Mouse (Mus musculus) cerebellum, adult 11-12 months (tissue): ENCODE measurements around the gene Fam214a.

ENCODE experiments used
- DNase-seq: peaks from one replicate; pipeline ENCODE4 v3.0.0; 2022

Fam214a gene

DNA sequence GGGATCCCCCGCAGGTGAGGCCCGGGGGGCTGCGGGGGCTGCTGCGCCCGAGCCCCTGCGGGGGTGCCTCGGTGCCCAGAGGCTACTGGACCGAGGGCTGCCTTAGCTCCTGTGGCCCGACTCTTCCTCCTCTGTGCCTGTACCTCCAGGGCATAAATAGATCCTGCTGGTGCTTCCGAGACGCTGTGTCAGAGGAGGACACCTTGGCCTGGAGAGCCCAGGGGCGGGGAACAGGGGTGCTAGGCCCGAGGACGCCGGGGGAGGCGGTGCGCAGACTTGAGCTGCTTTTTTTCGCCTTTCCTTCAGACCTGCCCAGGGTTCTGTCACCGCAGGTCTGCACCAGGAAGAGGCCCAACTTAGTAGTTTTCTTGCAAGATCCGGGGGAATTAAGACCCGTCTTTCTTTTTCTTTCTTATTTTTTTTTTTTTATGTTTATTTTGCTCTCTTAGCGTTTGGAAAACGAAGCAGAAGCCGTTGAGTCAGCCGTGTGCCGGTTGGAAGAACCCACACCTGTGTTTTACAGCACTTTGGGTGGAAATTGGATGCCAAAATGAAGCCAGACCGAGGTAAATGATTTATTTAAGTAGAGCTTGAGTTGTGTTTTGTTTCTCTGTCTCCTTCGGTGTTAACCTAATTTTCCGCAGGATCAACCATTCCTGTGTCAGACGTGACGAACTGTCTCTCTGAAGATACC, 728 bp downstream of the Fam214a start:
- DNase-seq, result peak; percentile 68

DNA sequence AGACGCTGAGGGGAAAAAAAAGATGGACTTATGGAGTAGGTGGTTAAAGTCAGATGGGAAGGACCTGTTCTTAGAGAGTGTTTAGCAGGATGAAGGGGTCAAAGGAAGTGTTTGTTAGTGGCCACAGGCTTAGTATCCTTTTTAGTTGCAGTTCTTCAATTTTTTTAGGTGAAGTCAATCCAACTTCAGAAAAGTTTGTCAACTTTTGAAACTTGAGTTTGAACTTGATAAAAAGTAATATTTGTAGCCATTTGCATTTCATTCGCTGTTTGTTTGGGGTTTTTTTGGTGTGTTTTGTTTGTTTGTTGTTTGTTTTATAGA, 1.2 kb downstream of the Fam214a start:
- no peak for DNase-seq

DNA sequence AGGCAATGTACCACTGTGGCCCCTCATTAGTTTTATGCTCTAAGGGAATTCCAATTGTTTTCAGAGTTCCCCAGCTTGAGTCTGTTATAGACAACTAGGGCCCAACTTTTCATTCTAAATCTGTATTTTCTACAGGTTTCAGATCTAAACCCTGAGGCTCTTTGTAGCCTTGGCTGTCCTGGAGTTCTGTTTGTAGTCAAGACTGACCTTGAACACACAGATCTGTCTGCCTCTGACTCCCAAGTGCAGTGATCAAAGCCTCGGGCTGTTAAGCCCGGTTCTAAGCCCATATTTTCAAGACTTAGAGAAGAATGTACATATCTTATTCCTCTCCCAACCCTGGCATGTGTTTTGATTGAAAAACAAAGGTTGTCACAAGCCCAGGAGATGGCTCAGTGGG, 1.7 kb downstream of the Fam214a start:
- DNase-seq, result no peak

DNA sequence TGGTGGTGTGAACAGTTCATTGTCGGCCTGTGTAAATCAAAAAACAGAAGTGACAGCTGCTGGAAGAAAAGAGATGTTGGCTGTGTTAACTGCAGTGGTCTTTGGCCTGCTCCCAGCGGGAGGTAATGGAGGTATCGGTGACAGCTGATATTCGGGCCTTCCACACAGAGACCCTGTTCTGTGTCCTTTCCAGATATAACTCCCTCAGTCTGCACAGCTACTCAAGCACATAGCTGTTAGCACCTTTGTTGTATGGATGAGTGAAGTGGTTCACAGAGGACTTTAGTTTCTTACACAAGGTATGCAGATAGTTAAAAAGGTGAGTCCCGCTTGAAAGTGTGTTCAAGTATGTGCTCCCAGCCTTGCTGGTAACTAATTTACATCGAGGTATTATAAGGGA, 7.9 kb downstream of the Fam214a start:
- DNase-seq, result no peak

DNA sequence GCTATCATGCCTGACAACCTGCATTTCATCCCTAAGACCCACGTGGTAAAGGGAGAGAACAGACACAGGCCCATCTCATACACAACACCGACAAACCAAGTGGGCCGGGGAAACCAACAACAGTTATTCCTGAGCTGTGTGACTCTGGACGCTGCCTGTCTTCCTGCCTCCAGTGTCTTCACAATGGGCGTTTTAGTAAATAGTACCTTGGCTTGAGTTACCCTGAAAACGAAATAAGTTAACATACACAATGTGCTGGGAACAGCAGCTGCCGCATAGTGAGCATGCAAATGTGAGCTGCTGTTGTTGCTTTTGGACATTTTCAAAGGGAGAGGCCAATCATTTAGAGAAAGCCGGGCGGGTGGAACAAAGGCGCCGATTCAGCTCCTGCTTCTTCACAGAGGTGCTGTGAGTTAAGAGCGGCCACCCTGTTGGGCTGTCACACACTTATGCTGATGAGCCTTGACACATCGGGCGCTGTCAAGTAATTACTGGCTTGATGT, 8.4 kb downstream of the Fam214a start:
- DNase-seq, result no peak

DNA sequence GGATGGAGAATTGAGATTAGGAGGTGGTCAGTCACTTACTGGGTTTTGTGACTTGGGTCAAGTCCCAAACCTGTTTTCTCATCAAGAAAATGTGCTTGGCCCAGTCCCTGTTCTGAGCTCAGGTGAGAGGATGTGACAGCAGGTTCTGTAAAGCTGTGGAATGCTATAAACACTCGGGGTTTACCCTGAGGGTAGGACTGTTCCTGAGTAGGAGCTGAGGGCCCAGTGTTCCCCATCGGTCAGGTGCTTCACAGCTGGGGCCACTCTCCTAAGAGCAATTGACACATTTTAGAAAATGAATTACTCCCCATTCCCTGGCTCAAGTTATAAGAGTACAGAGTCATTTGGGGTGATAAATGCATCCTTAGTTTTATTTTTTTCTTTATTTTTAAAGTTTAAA, 11.3 kb downstream of the Fam214a start:
- no peak for DNase-seq

DNA sequence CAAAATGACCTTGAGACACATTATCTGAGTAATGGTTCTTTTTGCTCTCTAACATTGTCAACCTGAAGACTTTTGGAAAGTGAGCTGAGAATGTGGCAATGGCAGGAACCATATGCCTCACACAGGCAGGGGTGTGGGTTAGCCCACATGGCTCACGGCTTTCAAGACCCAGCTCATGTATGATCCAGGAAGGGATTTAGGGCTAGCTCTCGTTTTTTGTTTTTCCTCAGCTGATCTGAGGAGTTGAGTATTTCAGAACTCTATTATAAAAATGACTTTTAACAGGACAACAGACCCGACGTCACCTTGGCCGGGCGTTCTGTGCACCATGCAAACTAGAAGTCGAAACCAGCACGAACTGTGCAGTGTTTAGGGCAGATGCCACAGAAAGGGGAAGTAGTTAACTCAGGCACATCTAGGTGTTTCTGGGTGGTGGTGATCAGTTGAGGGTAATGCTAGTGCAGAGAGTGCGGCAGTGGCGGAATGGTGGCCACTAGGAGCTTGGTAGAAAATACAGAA, 12.2 kb downstream of the Fam214a start:
- no peak for DNase-seq

DNA sequence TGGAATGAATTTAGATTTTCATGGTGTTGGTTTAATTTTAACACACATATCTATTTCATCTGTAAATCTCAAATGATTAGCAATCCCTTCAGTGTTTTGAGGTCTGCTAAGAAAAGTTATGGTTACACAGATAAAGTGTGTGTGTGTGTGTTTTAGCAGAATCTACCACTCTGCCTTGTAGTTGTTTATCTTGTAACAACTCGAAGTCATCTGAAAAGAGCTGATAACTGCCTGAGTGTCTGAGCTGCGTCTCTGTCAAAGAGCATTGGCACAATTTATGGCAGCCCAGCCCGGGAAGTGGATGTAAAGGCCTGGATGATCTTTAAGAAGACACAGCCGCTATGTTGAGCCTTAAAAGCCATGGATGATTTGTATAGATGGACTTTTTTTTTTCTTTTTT, 13.5 kb downstream of the Fam214a start:
- DNase-seq, result no peak

DNA sequence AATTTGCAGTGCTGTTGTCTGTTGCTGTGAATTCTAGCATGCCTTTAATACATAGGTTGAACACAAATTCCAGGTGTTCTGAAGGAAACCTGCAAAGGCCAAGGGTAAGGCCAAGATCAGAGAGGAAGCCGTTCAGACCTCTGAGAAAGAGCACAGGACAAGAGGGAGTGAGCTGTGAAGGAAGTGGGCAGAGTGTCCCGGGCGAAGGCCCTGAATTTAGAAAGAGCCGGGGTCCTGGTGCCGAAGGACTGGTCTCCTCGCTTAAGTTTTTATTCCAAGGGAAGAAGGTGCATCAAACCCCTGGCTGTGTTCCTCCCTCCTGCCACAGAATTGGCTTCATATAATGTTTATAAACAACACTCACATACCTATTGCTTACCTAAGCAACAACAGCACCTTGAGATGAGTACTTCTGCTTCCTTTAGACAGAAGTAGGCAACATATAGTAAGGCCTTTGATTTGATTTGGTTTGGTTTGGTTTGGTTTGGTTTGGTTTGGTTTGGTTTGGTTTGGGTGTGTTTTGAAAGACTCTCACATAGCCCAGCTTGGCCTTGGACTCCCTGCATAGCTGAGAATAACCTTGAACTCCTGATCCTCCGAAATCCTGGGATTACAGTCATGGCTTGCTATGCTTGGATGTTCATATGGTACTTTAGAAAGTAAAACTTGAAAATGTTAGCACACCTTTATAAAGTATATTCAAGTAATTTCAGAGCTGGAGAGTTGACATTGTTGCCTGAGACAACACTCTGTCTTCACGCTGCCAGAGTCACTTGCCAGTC, 16.2 kb downstream of the Fam214a start:
- DNase-seq, result no peak

DNA sequence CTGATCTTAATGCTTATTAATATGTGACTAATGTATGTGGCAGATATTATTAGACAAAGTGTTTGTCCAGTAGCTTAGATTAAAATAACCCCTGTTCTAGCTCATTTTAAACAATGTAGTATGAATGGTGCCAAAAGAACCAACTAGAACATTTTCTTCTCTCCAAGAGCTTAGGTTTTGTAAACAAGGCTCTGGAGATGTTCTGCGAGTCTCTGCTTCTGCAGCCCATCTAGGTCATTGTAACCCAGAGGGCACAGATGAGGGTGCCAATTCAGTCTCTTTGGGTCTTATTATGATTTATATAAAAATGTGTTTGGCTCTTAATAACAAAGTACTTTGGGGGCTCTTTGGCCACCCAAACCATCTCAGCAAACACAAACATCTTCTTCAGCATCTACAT, 17.9 kb downstream of the Fam214a start:
- no peak for DNase-seq

DNA sequence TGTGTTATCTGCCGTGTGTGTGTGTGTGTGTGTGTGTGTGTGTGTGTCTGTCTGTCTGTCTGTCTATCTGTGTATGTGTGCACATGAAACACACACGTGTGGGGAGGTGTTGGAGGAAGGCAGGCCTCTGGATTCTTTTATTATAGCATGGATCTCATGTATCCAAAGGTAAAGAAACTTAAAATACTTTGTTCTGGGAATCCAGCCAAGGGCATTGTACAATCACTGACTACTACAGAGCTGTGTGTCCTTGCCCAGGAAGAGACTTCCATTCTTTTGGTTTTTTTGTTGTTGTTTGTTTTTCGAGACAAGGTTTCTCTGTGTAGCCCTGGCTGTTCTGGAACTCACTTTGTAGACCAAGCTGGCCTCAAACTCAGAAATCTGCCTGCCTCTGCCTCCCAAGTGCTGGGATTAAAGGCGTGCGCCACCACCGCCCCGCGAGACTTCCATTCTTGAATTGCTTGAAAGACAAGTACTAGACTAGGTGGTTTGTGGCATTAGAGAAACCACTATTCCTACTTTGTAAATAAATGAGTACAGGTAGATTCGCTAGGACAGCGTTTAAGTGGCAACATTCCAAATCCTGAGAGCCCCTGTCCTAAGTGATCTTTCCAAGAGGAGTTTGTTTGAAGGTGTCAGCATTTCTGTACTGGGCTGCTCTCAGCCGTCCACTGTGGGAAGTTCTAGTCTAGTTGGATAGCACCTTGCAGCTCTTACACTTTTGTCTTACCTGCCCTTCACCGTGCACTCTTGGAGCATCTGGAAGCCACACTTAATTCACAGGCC, 18.7 kb downstream of the Fam214a start:
- no peak for DNase-seq

DNA sequence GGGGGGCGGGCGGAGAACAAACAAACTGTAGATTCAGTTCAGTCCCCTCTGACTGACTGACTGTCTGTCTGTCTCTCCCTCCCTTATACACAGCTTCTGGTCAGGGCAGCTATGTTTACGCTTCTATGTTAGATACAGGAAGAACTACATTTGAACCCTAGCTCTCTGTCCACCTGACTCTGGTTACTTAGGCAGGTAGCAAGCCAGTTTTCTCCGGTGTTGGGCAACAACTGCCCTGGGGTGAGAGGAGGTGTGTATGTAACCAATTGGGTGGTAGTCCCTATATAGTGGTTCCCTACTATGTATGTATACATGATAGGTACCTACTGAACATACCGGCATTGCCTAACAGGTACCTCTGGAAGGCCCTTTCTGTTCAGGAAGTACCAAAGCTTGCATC, 20.1 kb downstream of the Fam214a start:
- DNase-seq, result no peak

DNA sequence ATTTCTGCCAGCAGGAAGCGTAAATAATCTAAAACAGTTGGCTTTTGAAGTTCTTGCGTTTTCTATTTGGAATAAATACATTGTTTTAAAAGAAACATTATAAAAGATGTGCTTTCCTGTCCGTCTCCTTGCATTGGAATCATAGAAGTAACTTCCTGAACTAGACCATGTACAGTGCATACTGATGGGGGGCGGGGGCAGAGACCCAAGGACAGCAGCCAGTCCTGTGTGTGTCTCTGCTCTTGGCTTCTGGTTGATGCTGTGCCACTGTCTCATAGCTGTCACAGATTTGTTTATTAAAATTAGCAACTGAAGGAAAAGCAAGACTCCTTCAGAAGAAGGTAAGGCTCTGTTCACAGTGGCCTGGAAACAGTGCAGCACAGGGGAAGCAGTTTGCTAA, 20.5 kb downstream of the Fam214a start:
- DNase-seq, result no peak

DNA sequence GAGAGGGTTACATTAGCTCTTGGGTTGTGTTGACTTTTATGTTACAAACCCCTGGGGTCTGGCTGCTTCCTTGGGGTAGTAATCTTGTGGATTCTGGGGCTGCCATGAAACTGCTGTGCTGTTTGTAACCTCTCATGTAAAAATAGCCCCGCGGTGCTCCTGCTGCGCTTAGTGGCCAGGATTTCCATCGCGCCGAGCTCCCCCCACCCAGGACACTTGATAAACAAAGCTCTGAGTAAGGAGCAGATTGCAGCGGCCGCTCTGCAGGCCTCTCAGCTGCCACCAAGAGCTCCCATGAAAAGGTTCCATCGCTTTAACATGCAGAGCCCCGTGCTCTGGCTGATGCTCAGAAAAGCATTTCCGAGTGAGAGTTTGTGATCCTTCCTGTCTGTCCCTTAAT, 22.1 kb downstream of the Fam214a start:
- DNase-seq, result peak; percentile 62

DNA sequence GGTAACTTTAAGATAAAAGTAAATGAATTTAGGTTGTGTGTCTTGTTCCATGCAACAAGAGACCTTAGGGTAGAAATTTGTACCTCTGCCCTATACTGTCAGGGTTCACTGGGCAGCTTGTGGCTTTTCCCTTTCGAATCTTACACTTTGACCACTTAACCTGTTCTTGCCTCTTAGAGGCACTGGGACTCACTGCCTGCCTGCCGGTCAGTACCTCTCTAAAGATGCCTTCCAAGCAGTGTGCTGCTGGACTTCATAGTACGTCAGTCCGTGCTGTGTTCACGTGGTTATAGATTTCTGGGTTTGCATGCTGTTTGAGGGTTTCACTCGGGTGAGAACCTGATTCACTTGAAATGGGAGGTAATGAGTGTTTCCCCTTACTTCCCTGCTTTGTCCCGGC, 22.7 kb downstream of the Fam214a start:
- no peak for DNase-seq

DNA sequence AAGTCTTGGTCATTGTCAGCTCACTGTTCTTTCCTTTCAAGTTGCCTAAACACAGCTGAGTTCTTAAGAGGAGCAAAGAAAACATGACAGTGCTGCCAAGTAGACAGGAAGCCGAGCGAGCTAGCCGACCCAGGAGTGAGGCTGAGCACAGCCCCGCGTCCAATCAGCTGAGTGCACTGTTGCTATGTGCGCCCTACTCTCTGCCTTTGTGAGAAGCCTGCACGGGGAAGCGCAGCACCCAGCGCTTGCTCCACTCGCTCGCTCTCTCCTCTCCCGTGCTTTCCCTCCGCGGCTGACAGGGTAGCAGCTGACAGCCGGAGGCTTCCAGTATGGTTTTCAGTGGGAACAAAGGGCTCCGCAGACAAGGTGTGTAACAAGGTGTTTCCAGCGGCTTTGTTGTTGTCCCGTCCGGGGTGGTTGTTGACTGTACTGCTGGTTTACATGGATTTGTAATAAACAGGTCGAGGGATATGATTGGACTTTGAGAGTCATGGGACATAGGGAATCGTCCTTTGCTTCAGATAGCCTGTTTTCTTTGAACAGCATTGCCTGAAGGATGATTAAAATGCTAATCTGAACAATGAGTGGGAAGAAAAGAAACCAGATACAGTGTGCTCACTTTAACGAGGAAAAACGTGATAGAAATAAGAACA, 23.4 kb downstream of the Fam214a start:
- DNase-seq, result peak; percentile 92

DNA sequence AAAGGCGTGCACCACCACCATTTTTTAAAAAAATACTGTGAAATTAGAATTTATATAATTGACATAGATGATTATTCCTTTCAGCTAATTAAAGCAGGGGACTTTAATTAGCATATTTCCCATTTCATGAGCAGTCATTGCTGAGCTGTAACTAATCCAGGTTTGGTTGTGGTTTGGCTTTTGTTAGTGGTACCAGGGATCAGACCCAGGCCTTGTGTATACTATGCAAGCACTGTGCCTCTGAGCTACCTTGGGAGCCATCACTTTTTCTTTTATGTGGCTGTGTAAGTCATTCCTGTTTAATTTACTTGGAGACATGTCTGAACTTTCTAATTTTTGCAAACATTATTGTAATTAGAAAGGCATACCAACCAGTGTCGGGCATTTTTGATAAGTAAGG, 24.6 kb downstream of the Fam214a start:
- no peak for DNase-seq

DNA sequence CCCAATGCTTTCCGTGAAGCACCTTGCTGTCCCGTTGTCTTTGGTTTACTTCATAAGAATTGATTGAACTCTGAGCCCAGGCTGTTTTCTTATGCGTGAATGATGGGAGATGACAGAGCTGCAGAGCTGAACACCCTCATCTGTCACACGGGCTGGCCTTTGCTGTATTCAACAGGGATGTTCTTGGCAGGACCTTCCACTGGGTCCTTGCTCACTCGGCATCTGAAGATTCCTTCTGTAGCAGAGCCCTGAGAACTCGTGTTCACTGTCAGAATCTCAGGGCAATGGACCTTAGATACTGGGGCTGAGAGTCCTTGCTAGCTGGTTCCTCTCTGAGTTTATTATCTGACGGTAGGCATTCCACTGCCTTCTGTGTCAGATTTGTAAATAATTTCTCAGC, 25.3 kb downstream of the Fam214a start:
- DNase-seq, result no peak

DNA sequence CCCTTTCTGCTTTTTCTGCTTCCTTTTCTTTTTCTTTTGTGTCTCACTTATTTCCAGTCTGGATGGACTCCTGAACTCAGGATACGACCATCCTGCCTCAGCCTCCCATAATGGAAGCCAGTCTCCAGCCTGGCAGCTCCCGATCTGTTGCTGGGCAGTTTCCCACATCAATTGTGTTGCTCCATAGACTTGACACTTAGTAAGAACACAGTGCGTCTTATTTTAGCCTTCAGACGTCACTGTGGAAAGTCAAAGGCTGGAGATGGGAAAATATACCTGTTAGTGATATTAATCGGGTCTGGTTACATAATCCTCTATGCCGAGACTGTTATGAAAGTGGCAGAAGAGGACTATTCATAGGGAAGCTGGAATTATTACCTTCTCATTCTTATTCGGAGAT, 26.2 kb downstream of the Fam214a start:
- no peak for DNase-seq

DNA sequence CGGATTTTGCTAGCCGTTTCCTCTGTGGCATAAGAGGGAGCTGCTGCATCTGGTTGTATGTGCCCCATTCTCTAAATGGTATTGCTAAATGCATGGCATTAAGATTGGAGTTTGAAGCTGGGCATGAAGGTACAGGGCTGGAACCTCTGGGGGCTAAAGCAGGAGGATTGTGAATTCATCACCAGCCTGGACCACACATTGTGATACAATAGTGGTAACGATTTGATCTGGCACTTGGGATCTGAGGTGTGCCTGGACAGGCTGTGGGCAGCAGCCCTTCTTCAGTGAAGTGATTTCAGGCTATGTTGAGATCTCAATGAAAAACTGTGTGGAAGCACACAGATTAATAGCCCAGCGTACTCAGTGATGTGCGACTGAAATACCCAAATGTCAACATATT, 26.7 kb downstream of the Fam214a start:
- no peak for DNase-seq

DNA sequence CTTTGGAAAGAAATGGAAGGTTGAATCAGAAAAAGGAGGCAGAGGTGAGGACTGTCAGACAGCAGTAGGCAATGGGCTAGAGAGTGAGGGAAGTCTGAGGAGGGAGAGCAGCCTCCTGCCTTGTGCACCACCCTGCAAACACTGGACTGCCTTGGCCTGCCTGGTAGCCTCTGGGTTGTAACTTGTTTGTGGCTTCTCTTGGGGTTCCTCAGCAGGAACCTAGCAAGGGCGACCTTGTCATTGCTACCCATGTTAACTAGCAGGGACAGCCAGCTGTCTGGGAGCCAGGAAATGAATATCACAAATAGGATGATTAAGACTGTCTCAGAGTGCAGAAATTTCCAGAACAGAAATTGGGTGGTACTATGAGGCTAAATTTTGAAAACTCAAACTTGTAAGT, 27.2 kb downstream of the Fam214a start:
- no peak for DNase-seq

DNA sequence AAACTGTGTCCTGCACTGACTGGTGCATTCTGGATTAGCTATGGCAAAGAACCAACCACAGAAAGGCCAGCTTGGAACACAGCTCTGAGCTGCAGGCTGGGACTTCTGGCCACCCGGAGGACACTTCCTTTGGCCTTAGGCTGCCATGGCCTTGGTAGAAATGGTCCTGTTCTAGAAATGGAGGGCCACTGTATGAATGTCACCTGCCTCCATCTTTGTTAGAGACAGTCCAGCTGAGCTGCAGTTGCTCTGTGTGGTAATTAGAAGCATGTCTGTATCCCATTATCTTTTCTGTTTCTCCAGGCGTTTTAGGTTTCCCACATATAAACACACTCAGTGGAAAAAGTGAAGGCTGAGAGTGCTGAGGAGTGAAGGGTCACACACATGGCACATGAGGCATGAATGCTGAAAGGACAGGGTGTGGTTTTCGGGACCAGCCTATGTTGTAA, 29.0 kb downstream of the Fam214a start:
- DNase-seq, result no peak

DNA sequence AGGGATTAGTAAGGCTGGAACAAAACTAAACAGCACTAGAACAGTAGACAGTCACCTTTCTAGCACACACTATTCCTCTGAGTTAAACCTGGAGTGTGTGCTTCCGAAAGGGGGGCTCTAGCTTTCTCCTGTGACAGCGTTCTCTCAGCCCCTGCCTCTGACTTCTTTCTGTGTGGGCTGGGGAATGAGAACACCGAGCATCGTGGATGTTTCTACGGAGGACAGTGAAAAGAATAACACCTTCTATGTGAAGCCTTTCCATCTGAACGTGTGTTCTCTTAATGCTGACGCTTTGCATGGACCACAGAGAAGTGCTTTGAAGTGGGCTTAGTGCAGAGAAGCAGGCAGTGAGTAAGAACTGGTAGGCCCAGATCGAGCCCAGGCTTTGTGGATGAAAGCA, 29.5 kb downstream of the Fam214a start:
- DNase-seq, result no peak
